Comparison of ENCODE assay signal across 8 mouse cellular contexts in genomic region chr2:93822045-93822749, GRCm38 (mm10). TPM values are rescaled to one million over a fixed set of nuclear protein-coding genes. Genes with fewer than 3 reads are reported as not detected.
DNase-seq lines count a peak whose midpoint lies in the region; ATAC-seq and TF ChIP-seq lines count a peak whose summit lies in the region.

Ext2 (minus strand) TSS chr2:93822568.

- no peaks in the 10 kb centered on the region for H3K27me3 ChIP-seq in G1E (ENCODE audit: insufficient read depth, low read length)
- H3K27me3 ChIP-seq in forebrain, postnatal 0 days (ENCODE audit: insufficient read depth, low read length) = no peaks in the 10 kb centered on the region
- H3K27me3 ChIP-seq in lung, embryonic 15.5 days = no peaks in the 10 kb centered on the region

- H3K4me3 ChIP-seq in G1E (ENCODE audit: low read depth, low read length) = peak within 1 kb of the TSS; percentile 93
- H3K4me3 ChIP-seq in forebrain, postnatal 0 days (ENCODE audit: low read depth, low read length) = peak within 1 kb of the TSS; percentile 99
- H3K4me3 ChIP-seq in lung, embryonic 15.5 days = peak within 1 kb of the TSS; percentile 83

- H3K36me3 ChIP-seq in G1E (replicated peaks) = peaks cover 36% of the 10 kb centered on the region
- no peaks in the 10 kb centered on the region for H3K36me3 ChIP-seq in forebrain, postnatal 0 days (ENCODE audit: insufficient read depth)
- H3K36me3 ChIP-seq in lung, embryonic 15.5 days = no peaks in the 10 kb centered on the region

- 2% methylated on average over 66 of the region's 66 CpGs for WGBS in forebrain, postnatal 0 days
- 2% methylated on average over 66 of the region's 66 CpGs for WGBS in lung, embryonic 15.5 days

- H3K9ac ChIP-seq in forebrain, postnatal 0 days = peak within 1 kb of the TSS; percentile 96
- peak within 1 kb of the TSS; percentile 82 for H3K9ac ChIP-seq in lung, embryonic 15.5 days

- TF ChIP-seq CTCF in G1E (IDR thresholded peaks at IDR 0.05; ENCODE audit: low read depth, low read length) = peak; percentile 96
- peak; percentile 99 for TF ChIP-seq CTCF in forebrain, postnatal 0 days (IDR thresholded peaks at IDR 0.05; ENCODE audit: low read depth)

- H3K4me2 ChIP-seq in forebrain, postnatal 0 days (ENCODE audit: low read depth) = peak within 1 kb of the TSS; percentile 65
- H3K4me2 ChIP-seq in lung, embryonic 15.5 days = peak within 1 kb of the TSS; percentile 69

- H3K9me3 ChIP-seq in G1E (replicated peaks) = no peaks in the 10 kb centered on the region
- H3K9me3 ChIP-seq in forebrain, postnatal 0 days (ENCODE audit: low read length) = no peaks in the 10 kb centered on the region
- no peaks in the 10 kb centered on the region for H3K9me3 ChIP-seq in lung, embryonic 15.5 days

- H3K27ac ChIP-seq in forebrain, postnatal 0 days (ENCODE audit: low read depth, low read length) = peak within 1 kb of the TSS; percentile 50; the same call in 1 of the 2 replicates
- no peak within 1 kb of the TSS for H3K27ac ChIP-seq in lung, embryonic 15.5 days

- peaks cover 45% of the 10 kb centered on the region for H3K4me1 ChIP-seq in G1E (ENCODE audit: insufficient read depth, low read depth, low read length)
- peaks cover 7% of the 10 kb centered on the region; the same call in 1 of the 2 replicates for H3K4me1 ChIP-seq in forebrain, postnatal 0 days (ENCODE audit: insufficient read depth)
- peaks cover 10% of the 10 kb centered on the region for H3K4me1 ChIP-seq in lung, embryonic 15.5 days

- peak; percentile 87 for DNase-seq in G1E (ENCODE audit: low spot score)
- peak; percentile 91 to 99 for DNase-seq in cerebellum, adult 18-20 months
- peak; percentile 94 for DNase-seq in forebrain, postnatal 0 days
- DNase-seq in heart, postnatal 4 days = peak; percentile 95
- DNase-seq in layer of hippocampus, adult 8-10 months (ENCODE audit: low spot score in 2 of 2) = peak; percentile 70 to 92
- DNase-seq in ovary, adult 18-20 months (ENCODE audit: low spot score) = peak; percentile 70
- DNase-seq in thymus, postnatal 0 days (ENCODE audit: low spot score) = peak; percentile 87

- ATAC-seq in G1E (ENCODE audit: extremely low read depth, insufficient number of reproducible peaks, low FRiP score, poor library complexity, severe bottlenecking) = peak; percentile 59
- peak; percentile 96 for ATAC-seq in forebrain, postnatal 0 days
- peak; percentile 89 for ATAC-seq in lung, embryonic 15.5 days (ENCODE audit: borderline replicate concordance, extremely low read depth, low FRiP score, low TSS enrichment)

RNA-seq across cellular contexts. Expression of gene Ext2, which starts in this region (rescaled TPM):
- total RNA-seq in G1E (2014; fragmentation: Nextera tagmentation) (42.6 and 56.3 TPM in 2 replicates), G1E (2017) (19.3 and 22.9 TPM in 2 replicates)
- polyA plus RNA-seq in G1E (2012) = 25.0 and 29.9 TPM in 2 replicates
- total RNA-seq in forebrain, postnatal 0 days (2014; rRNA removed) = 31.4 and 37.7 TPM in 2 replicates
- polyA plus RNA-seq in forebrain, postnatal 0 days (2015; fragmentation: Nextera tagmentation; extraction: Ambion mirVana) = 67.8 and 68.6 TPM in 2 replicates
- 10 to 100 TPM; 60.2 to 61.4 TPM for total RNA-seq in heart, postnatal 4 days (2021)
- 10 to 100 TPM; 46.2 to 62.6 (median 57.5) TPM for total RNA-seq in layer of hippocampus, adult 8-10 months (2022)
- 125 and 134 TPM in 2 replicates for polyA plus RNA-seq in lung, embryonic 15.5 days (2015; fragmentation: Nextera tagmentation; extraction: Ambion mirVana)
- 48.3 and 49.5 TPM in 2 replicates for polyA plus RNA-seq in thymus, postnatal 0 days (2015; fragmentation: Nextera tagmentation; extraction: Ambion mirVana)
